Mouse (Mus musculus) liver, adult 2 months (tissue): ENCODE results near the gene Gfod1. TPM values are rescaled to one million over a fixed set of nuclear protein-coding genes. Genes with fewer than 3 reads are reported as not detected.

ENCODE experiments used
- DNase-seq: peaks from one replicate; pipeline ENCODE4 v3.0.0-alpha.2; 2011; ENCODE audit warnings: low read depth, low spot score; ENCODE audit errors: extremely low read depth
- H3K27ac ChIP-seq: fragments of 200-500 bp; replicated peaks from 2 replicates; pipeline ENCODE4 v1.5.1; 2012; ENCODE audit warnings: low read depth, mild to moderate bottlenecking, control low read depth, inconsistent platforms, low read length; ENCODE audit not compliant: insufficient read depth
- H3K27me3 ChIP-seq: fragments of 200-500 bp; 2 replicates; pipeline ENCODE4 v1.6.1; 2012; ENCODE audit warnings: mild to moderate bottlenecking, moderate library complexity, low read length, inconsistent platforms; ENCODE audit not compliant: control insufficient read depth, insufficient read depth
- H3K36me3 ChIP-seq: fragments of 200-500 bp; 2 replicates; pipeline ENCODE4 v1.6.1; 2012; ENCODE audit warnings: low read length, inconsistent platforms; ENCODE audit not compliant: control insufficient read depth, insufficient read depth
- H3K4me1 ChIP-seq: fragments of 200-500 bp; 2 replicates; pipeline ENCODE4 v1.6.1; 2011; ENCODE audit warnings: low read length; ENCODE audit not compliant: control insufficient read depth, insufficient read depth
- H3K4me3 ChIP-seq: fragments of 200-500 bp; 2 replicates; pipeline ENCODE4 v1.5.1; 2011; ENCODE audit warnings: low read depth, mild to moderate bottlenecking, control low read depth, low read length, moderate library complexity; ENCODE audit not compliant: insufficient read depth
- H3K79me2 ChIP-seq: fragments of 200-500 bp; 2 replicates; pipeline ENCODE4 v1.6.1; 2012; ENCODE audit warnings: inconsistent platforms, mild to moderate bottlenecking, low read length, moderate library complexity; ENCODE audit not compliant: control insufficient read depth, insufficient read depth
- H3K9ac ChIP-seq: fragments of 200-500 bp; 2 replicates; pipeline ENCODE4 v1.6.1; 2012; ENCODE audit warnings: low read depth, mild to moderate bottlenecking, control low read depth, inconsistent platforms, low read length
- CTCF ChIP-seq: fragments of 200-500 bp; IDR thresholded peaks from 2 replicates; pipeline ENCODE4 v1.5.1; 2011; ENCODE audit warnings: low read depth, low read length, control low read depth
- POLR2A ChIP-seq: fragments of 200-500 bp; IDR thresholded peaks from 2 replicates; pipeline ENCODE4 v1.6.1; 2011; ENCODE audit warnings: low read length, control low read depth; ENCODE audit not compliant: insufficient read depth; ENCODE audit errors: extremely low read depth
- WGBS: fragments of 180-500 bp; shearing (Covaris S2); methylation state at CpG from one replicate; pipeline ENCODE4 v1.1.7; 2018; 5-methylcytosine and 5-hydroxymethylcytosine counted together
- polyA plus RNA-seq: library from polyadenylated mRNA; depleted of rRNA; stranded (reverse); fragments of >200 nt; gene quantifications from 2 replicates; pipeline ENCODE4 v1.2.3, GENCODE M21; 2012
- total RNA-seq: library from RNA; depleted of rRNA; stranded (reverse); fragments of >200 nt; gene quantifications from 2 replicates; pipeline ENCODE4 v1.2.3, GENCODE M21; 2014

The Gfod1 gene
- total and polyA plus RNA-seq, 2 experiments, result 0.61 to 1.0 TPM

GRCm38 (mm10) chr13:43302651-43303160, 1.3 kb downstream of the Gfod1 start:
- Histone ChIP-seq H3K79me2 (peaks cover 21% of the 10 kb centered on the region; the same call in 1 of the 2 replicates), H3K4me3 (peak overlapping the region; percentile 67), H3K36me3 (no peaks in the 10 kb centered on the region), H3K27ac (no peak overlapping the region), H3K27me3 (no peaks in the 10 kb centered on the region), H3K4me1 (peaks cover 23% of the 10 kb centered on the region), H3K9ac (peak overlapping the region; percentile 80)
- TF ChIP-seq CTCF, result no peak
- TF ChIP-seq POLR2A, result no peak
- DNase-seq, result peak; percentile 61
- WGBS, result 1% methylated on average over 19 of the region's 19 CpGs

GRCm38 (mm10) chr13:43302239-43302638, 1.7 kb downstream of the Gfod1 start:
- 15% methylated on average over 11 of the region's 11 CpGs for WGBS
- no peak overlapping the region for H3K27ac ChIP-seq
- peak; percentile 4 for DNase-seq

GRCm38 (mm10) chr13:43300906-43301305, 3.1 kb downstream of the Gfod1 start:
- Histone ChIP-seq H3K27ac (no peak overlapping the region), H3K4me1 (peaks cover 30% of the 10 kb centered on the region), H3K79me2 (peaks cover 21% of the 10 kb centered on the region; the same call in 1 of the 2 replicates), H3K9ac (no peak overlapping the region), H3K27me3 (no peaks in the 10 kb centered on the region), H3K4me3 (no peak overlapping the region), H3K36me3 (no peaks in the 10 kb centered on the region)
- TF ChIP-seq CTCF (no peak), POLR2A (no peak)
- DNase-seq, result no peak
- 55% methylated on average over 9 of the region's 9 CpGs for WGBS

More at GRCm38 (mm10) chr13:43302239-43302638, 1.7 kb downstream of the Gfod1 start:
- Histone ChIP-seq H3K27me3 (no peaks in the 10 kb centered on the region), H3K4me1 (peaks cover 23% of the 10 kb centered on the region), H3K9ac (no peak overlapping the region), H3K79me2 (peaks cover 21% of the 10 kb centered on the region; the same call in 1 of the 2 replicates), H3K36me3 (no peaks in the 10 kb centered on the region), H3K4me3 (no peak overlapping the region)
- TF ChIP-seq POLR2A (no peak), CTCF (no peak)

GRCm38 (mm10) chr13:43300366-43300765, 3.6 kb downstream of the Gfod1 start:
- no peak for TF ChIP-seq CTCF
- no peak for TF ChIP-seq POLR2A
- 77% methylated on average over 5 of the region's 5 CpGs for WGBS
- peaks cover 21% of the 10 kb centered on the region; the same call in 1 of the 2 replicates for H3K79me2 ChIP-seq
- no peak overlapping the region for H3K4me3 ChIP-seq
- peaks cover 27% of the 10 kb centered on the region for H3K4me1 ChIP-seq
- no peak overlapping the region for H3K27ac ChIP-seq
- H3K9ac ChIP-seq, result no peak overlapping the region
- DNase-seq, result no peak
- H3K27me3 ChIP-seq, result no peaks in the 10 kb centered on the region
- H3K36me3 ChIP-seq, result no peaks in the 10 kb centered on the region

DNA sequence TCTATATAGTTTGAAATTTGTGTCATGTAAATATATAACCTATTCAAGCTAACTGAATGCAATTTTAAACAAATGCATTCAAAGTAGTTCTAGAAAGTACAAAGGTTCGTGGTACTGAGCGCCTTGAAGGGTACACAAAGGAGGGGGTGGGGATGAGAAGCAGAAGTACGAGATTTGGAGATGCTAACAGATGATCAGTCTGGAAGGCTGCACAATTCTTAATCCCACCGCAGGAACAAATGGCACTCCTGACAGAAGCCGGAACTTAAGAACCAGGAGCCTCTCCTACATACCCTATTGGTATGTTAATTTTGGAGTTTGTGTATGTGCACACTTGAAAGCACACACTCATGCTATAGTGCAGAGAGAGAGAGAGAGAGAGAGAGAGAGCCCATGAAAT, 4.8 kb downstream of the Gfod1 start:
- H3K36me3 ChIP-seq, result no peaks in the 10 kb centered on the region
- H3K4me3 ChIP-seq, result no peak overlapping the region
- no peaks in the 10 kb centered on the region for H3K27me3 ChIP-seq
- H3K9ac ChIP-seq, result no peak overlapping the region
- no peak for DNase-seq
- WGBS, result 93% methylated on average over 5 of the region's 5 CpGs
- peaks cover 28% of the 10 kb centered on the region; the same call in 1 of the 2 replicates for H3K79me2 ChIP-seq
- peaks cover 27% of the 10 kb centered on the region for H3K4me1 ChIP-seq
- TF ChIP-seq POLR2A (no peak), CTCF (no peak)
- H3K27ac ChIP-seq, result no peak overlapping the region

- peaks cover 31% of the 10 kb centered on the region; the same call in 1 of the 2 replicates for H3K79me2 ChIP-seq
- no peak overlapping the region for H3K4me3 ChIP-seq
- TF ChIP-seq CTCF (no peak), POLR2A (no peak)
- H3K9ac ChIP-seq, result no peak overlapping the region
- WGBS, result 74% methylated on average over 5 of the region's 5 CpGs
- DNase-seq, result no peak
- no peak overlapping the region for H3K27ac ChIP-seq
- H3K36me3 ChIP-seq, result no peaks in the 10 kb centered on the region
- no peaks in the 10 kb centered on the region for H3K27me3 ChIP-seq
- peaks cover 20% of the 10 kb centered on the region for H3K4me1 ChIP-seq
These were observed 6.4 kb downstream of the Gfod1 start for GRCm38 (mm10) chr13:43297526-43297925.
